Mouse (Mus musculus) heart, postnatal 0 days (tissue): ENCODE results near the gene Stat6.

ENCODE experiments used
- CTCF ChIP-seq: IDR thresholded peaks from 2 replicates; pipeline ENCODE4 v1.5.1; 2016; ENCODE audit warnings: antibody characterized with exemption, control low read depth, low read depth
- EP300 ChIP-seq: IDR thresholded peaks from 2 replicates; pipeline ENCODE4 v1.6.1; 2016; ENCODE audit warnings: antibody characterized with exemption, low read depth

GRCm38 (mm10) chr10:127704293-127704692, 61.5 kb downstream of the Stat6 start:
- TF ChIP-seq CTCF (no peak), EP300 (no peak)
